Mouse (Mus musculus): ENCODE results near the gene Muc1.

- no peak for TF ChIP-seq POLR2A (IDR thresholded peaks at IDR 0.05; ENCODE audit: borderline replicate concordance, control insufficient read depth, low read depth, low read length)
- no peak for TF ChIP-seq CTCF (IDR thresholded peaks at IDR 0.05; ENCODE audit: control insufficient read depth, insufficient read depth, low read length)
Measured at GRCm38 (mm10) chr3:89225918-89226317, 2.9 kb upstream of the Muc1 start.
